Mouse (Mus musculus) ovary, postnatal 14 days (tissue): ENCODE data around the gene Gm13539.
"Not testable (repeated sequence)": the region's sequence is repeated elsewhere in the genome, so short reads cannot be mapped to it uniquely, and the experiment has no call there.

Experiments
- DNase-seq: peaks from one replicate; pipeline ENCODE4 v3.0.0; 2022; ENCODE audit warnings: low spot score

Gene Gm13539

DNA sequence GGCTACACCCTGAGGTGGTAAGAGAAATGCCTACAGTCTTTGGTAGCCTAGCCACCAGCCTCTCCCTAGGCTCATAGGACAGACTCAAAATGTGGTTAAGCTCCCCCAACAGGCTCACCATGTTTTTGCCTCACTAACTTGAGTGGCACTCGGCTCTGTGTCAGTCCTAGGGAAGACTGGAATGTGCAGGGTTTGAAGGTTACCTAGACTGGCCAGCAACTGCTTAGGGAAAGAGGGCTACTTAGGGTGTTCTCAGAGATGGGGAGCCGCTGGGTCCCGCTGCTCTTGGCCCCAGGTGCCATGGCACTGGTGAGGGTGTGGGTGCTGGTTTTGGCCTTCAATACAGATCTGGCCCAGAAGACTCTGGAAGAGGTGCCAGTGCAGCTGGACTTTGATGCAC is at the start of gene Gm13539:
Gene Gm13539, plus strand, starts transcription at position 301 of the 400 bp plus-strand sequence.
- DNase-seq = no peak

DNA sequence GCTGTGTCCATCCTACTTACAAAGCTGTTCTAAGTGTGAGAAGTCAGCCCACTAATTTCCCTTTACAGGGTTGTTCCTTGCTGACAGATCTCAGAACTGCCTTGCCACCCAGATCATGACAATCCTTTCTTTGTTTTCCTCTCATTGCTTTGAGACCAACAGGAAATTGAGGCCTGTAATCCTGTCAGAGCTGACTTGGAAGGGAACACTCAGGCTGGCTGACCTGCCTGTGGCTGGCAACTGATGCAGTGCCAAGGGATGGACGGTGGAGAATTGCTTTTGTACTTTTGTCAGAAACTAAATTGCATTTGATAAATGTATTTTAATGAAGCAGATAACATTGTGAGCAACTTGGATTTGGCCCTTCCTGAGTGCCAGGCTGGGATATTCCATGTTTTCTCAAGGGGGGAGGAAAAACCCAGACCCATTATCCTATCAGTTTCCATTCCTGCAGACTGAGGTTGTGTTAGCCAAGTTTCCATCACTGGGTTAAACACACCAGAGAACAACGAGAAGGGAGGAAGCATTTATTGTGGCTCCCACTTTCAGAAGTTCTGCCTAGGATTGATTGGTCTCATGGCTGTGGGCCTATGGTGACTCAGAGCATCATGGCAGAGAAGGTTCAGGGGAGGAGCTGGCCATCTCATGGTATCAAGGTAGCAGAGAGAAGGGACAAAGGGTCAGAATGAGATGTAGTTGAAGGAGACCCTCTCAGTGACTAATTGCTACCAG is 48.7 kb upstream of the Gm13539 start:
- DNase-seq = no peak

DNA sequence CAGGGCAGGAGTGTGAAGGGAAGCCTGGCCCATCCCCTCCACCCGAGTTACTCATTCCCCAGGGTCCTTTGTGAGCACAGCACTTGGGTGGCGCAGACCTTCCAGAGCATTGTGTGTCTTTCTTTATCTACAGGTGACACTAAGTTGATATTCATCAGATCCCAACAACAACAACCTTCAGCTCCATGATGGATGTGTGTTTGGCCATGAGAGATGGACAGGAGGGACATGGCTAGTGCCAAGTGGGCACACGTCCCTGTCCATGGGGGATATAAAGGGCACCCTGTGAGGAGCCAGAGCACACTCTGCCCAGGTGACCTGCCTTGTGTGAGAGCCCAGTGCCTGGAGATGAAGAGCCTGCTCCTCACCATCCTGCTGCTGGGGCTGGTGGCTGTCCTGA is 45.3 kb upstream of the Gm13539 start, which contains the start of gene Obp2b:
Gene Obp2b, plus strand, starts transcription at position 301 of the 400 bp plus-strand sequence.
- DNase-seq = not testable (repeated sequence)

DNA sequence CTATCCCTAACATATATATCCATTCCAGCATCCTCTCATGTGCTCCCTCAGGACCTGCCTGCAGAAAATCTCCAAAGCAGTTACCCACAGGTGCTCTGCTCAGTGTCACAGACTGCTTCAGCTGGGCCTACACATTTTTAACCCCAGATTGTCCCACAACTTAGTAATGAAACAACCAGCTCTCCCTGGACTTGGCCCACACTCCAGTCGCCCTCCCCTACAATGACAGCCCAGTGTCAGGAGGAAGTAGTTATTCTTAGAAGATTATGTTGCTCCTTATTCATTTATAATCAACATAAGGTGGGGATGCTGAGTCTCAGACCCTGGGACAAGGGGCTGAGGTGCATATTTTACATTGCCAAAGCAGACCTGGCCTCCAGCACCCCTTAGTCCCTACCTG is 40.4 kb upstream of the Gm13539 start:
- no peak for DNase-seq

DNA sequence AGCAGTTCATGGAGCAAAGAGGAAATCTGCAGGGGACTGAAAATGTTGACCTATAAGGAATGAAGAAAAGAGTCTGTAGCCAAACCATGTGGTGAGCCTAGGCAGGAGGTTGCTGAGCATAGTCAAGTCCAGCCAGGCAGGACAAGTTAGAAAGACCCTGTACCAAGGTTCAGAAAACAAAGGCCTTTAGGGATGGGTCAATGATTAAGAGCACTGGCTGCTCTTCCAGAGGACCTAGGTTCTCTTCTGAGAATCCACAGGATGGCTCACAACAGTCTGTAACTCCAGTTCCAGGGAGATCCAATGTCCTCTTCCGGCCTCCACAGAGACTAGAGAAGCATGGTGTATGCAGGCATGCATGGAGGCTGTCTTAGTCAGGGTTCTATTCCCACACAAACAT is 27.9 kb upstream of the Gm13539 start:
- no peak for DNase-seq

DNA sequence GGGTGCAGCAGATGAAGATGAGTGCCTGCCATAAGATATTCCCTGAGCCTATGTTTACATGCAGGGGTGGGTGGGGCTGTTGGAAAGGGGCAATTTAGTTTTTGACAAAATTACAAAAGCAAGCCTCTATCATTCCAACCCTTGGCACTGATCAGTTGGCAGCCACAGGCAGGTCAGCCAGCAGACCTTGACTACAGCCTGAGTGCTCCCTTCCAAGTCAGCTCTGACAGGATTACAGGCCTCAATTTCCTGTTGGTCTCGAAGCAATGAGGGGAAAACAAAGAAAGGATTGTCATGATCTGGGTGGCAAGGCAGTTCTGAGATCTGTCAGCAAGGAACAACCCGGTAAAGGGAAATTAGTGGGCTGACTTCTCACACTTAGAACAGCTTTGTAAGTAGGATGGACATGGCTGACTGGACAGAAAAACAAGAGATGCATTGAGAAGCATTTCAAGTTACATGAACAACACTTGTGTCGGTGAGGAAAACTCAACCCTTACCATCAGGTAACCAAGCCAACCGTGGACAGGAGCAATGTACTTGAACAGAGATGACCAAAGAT is 23.9 kb upstream of the Gm13539 start:
- no peak for DNase-seq

DNA sequence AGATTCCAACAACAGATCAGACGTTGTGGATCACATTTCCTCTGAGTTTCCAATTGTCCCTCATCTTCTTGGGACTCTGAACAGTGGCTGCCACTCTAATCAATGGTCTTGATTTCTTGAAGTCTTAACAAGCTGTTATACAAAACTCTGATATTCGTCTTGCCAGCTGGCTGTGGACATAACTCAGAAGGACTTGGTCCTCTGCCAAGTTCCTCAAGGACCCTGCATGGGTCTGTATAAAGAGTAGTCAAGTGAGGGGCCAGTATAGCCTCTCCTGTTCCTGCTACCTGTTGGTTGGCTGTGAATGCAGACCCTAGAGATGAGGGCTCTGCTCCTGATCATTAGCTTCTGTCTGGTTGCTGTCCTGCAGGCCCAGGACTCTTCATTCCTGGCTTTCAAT is 16.8 kb upstream of the Gm13539 start, which contains the start of gene Lcn3:
Gene Lcn3, plus strand, starts transcription at position 301 of the 400 bp plus-strand sequence.
- DNase-seq = no peak

DNA sequence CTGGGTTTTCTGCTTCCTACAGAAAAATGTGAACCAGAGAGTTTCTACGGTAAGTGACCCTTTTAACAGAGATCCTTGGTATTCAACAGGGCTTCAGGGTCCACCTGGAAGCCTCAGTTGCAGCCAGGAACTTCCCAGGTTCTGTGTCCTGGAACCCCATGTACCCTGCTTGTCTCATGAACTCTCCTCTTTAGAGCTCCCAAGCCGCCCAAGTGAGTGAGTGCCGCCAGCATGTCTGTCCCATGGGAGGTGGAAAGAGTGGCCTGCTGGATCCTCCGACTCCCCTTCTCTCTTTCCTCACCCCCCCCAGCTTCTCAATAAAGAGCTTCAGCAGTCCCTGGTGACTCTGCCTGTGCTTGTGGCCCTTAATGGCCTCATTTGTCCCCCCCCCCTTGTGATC is 14.3 kb upstream of the Gm13539 start:
- no peak for DNase-seq

DNA sequence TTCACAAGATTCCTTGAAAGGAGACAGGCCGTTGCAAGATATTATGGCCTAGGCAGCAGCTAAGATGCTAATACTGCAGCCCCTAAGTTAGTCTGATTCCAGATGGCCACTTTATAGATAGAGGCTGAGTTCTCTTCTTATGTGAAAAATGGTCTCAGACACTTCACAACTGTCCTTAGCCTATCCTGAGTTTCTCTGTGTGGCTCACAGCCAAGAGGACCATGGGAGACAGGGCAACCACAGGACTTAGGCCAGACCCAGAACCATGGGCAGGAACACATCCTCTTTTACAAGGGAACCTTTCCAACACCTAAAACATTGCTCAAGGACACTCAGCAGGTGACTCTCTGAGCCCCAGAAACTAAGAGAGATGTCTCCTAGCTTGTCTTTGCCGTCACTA is 8.6 kb upstream of the Gm13539 start:
- DNase-seq = no peak

DNA sequence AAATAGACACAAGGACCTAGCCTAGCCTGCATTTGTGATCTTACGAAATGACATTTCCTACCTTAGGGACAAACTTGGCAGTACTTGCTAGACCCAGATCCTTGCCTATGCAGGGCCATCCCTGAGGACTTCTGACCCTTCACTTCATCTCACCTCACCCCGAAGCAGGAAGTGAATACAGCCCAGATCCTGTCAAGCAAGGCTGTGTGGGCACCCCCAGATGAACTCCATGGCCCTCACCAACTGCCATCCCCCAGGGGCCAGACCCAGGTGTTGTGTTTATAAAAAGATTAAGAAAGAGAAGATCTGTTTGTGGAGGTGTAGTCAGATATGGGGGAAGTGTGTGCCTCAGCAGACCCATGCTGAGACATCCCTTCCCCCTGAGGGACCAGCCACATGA is 7.4 kb upstream of the Gm13539 start:
- no peak for DNase-seq

DNA sequence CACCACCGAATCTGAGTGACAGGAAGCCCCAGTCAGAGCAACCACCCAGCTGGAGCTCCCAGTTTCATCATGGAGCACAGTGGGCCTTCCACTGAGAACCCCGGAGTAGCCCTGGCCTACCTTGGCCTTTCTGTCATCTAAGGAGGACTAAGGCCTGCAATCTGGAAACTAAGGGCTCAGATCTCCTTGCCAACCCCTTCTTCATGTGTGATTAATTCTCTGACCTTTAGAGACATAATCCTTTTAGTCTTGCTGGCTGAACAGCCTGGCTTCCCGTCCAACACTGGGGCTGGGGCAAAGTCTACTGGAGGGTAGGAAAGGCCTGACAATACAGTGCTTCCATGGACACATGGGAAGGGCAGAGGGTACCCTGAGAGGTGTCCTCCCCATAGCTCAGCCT is 6.1 kb upstream of the Gm13539 start:
- DNase-seq = no peak

DNA sequence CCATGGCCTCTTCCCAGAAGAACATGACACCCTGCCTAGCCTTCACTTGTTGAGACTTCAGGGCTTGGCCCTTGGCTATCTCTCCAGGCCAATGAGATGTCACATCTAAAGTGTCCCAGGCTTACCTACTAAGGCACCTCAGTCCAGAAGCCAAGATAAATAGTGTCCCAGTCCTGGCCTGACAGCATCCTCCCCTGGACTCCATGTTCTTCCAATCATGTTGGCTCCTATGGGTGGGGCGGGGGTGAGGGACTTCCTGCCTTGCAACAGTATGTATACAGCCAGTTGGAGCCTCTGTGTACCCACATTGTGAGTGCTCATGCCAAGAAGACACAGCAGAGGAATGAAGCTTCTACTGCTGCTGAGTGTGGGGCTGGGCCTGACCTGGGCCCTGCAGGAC is 5.3 kb upstream of the Gm13539 start, which contains the start of gene Lcn11:
Gene Lcn11, plus strand, starts transcription at position 301 of the 400 bp plus-strand sequence.
- no peak for DNase-seq

DNA sequence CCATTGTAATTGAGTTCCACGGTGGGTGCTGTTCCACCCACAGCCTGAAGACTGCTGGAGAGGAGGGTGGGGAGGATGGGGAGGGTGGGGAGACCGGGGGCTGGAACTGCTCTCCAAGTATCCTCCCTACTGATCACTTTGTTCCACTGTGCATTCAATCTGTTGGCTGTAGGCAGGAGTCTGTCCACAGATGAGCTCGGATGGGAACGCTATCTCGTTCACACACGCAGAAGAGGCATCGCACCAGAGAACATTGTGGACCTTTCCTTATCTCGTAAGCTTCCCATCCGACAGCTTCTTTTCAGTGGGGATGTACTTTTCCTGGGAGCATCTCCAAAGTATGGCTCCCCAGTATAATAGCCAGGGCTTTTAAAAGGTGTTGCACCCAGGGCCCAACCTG is 3.0 kb upstream of the Gm13539 start:
- DNase-seq = no peak

DNA sequence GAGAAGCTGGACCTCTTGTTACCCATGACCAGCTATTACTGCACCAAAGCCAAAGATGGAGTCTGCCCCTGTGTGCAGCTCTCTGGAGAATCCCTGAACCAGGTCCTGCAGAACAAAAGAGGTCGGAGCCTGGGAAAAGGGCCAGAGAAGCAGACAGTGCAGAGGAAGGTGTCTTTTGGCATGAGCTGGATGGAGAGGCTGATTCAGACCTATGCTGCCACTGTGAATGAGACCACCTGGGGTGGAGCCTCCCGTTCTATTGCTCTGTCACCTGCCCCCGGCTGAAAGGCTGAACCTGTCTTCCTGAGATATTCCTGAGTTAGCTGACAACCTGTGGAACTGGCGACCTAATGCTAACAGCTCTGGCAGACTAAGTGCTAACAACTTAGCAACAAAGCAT is 1.1 kb upstream of the Gm13539 start:
- no peak for DNase-seq

DNA sequence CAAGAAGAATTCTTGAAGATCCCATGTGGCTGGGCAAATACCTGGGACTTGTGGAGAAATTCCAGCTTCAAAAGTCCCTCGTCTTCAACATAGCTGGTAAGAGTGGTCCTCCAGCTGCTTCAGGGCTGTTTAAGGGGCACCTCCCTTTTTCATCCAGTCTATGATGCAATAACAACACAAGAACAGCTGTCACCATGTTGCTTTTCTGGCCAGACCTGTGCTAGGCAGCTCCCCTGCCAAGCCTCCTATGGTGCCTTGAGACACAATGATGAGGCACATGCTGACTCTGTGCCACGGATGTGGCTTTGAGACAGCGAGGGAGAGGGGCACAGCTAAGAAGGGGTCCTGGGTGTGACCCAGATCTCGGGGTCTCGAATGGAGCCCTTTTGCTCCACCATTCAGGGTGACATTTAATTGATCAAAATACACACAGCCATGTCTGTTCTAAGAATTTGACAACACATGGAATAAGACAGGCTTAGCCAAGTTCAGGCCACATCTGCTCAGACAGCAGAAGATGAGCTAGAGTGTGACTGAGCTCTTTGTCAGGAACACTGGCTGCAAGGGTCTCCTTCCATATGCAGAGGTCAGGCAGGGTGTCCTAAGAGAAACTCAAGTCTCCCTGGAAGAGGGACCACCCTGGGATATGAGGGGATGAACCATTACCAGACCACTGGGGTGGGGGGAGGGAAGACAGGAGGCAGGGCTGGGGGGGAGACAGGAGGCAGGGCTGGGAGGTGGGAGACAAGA is 3.7 kb downstream of the Gm13539 start:
- no peak for DNase-seq

DNA sequence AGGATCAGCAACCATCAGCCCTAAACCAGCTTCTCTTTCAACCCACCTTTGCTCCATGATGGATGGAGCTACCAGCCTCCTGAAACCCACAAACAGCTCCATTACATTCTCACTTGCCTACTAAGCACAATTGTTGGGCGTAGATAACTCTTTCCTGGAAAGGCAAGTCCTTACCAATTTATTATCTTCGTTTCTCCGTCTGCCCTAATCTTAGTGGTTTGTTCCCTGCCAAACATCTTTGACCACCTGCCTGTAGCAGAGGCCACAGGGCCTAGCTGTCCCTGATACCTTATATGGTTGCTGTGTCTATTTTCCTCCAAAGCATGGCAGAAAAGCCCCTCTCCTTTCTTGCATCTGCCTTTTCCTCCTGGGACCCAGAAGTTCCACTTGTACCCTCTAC is 7.0 kb downstream of the Gm13539 start:
- no peak for DNase-seq

DNA sequence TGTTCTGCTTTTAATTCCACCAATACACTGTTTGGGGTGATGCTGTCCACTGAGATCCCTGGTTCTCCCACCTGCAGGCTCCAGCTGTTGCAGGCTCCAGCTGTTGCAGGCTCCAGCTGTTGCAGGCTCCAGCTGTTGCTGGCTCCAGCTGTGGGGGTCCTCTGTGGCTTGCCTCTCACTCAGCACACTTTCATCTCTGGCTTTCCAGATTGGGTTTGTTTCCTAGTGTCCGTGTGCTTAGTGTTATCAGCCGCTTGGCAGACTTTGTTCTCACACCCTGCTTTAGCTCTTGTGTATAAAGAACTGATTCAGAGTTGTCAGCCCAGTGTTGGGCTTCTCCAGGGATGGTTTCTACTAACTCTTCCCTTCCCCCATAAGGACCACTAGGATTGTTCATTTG is 15.6 kb downstream of the Gm13539 start:
- DNase-seq = no peak

DNA sequence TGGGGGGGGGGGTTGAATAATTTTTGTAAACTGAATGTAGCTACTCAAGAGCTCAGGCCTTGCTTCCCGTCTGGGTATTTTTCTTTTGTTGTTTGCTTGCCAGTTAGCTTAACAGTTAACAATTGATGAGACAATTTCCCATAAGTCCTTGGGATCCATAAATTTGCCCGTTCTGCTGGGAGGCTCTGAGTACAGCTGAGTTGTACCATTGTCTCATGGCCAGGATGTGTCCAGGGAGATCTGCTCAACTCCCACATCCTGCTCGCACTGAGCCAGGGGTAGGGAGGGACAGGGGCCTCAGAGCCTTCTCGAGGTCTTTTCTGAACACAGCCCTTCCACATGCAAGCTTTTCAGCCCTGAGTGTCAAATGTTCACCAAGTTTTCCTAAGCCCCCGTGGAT is 16.0 kb downstream of the Gm13539 start:
- DNase-seq = no peak

DNA sequence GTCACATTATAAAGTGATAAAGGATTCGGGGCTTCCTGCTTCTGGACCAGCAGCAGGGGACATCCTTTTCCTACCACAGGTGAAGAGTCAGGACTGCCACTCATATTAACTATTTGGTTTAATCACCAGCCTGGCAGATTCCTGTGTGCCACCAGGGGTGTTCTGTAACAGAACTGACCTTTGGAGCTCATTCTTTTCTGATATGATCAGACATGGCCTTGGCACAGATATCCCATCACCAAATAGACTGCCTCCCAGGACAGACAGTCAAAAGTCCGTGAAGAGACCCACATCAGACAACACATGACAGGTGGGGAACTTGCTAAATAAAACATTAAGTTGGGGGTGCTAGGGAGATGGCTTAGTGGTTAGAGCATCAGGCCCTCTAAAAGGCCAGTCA is 29.7 kb downstream of the Gm13539 start:
- DNase-seq = no peak

DNA sequence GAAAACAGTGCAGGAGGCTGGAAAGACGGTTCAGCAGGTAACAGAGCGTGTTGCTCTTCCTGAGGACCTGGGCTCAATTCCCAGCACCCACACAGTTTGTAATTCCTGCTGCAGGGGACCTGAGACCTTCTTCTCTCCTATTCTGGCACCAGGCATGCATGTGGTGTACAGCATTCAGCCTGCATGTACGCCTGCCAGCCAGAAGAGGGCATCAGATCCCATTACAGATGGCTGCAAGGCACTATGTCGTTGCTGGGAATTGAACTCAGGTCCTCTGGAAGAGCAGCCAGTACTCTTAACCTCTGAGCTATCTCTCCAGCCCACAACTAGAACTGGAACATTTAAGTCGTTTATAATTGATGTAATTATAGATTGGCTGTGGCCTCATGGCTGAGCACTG is 31.3 kb downstream of the Gm13539 start:
- no peak for DNase-seq

DNA sequence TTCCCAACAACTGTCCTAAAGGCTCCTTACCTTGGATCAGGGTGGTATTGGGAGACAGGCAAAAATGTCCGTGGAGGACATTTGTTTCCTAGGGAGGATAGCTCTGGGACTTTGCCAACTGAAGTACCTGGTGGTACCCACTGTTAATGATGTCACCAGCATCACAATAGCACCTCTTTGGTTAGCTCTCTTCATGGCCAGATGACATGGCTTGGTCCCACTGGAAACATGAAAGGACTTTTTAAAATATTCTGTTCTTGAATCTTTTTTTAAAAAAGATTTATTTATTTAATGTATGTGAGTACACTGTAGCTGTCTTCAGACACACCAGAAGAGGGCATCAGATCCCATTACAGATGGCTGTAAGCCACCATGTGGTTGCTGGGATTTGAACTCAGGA is 33.7 kb downstream of the Gm13539 start, which contains the start of gene Glt6d1:
Gene Glt6d1, minus strand, starts transcription at position 101 of the 400 bp plus-strand sequence.
- DNase-seq = not testable (repeated sequence)

DNA sequence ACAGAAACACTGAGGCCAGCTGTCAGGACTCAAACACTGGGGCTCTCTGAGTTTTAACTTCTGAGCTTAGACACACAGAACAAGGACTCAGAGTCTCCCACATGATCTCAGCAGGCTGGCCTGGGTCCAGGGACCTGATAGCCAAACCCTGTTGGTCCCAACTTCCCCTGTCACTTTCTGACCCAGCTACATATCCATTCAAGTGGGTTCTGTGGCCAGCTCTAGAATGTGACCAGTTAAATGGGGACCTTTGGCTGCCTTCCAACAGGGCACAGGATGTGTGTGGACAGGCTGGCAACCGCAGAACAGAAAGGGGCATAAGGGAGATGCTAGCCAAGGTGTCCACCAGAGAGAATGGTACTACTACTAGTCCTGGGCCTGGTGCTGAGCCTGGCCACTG is 40.7 kb downstream of the Gm13539 start, which contains the start of gene Lcn9:
Gene Lcn9, plus strand, starts transcription at position 348 of the 400 bp plus-strand sequence.
- DNase-seq = no peak

DNA sequence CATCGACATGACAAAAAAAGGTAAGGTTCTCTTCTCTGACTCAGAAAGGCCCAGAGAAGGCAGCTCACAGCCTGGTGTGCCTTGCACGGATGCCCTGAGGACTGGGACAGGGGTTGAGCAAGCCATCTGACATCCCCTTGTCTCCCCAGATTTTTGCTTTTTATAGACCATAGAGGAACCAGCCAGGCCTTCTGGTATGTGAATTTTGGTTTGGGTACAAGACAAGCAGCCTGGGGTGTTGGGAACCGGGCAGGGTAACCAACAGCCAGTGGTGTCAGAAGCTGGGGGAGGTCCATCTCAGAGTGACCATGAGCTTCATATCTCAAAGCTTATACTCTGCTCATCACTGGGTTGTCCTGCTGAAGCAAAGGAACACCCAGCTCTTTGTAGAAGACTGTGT is 42.7 kb downstream of the Gm13539 start:
- DNase-seq = no peak
